Mouse (Mus musculus) thymus, adult 2 months (tissue): ENCODE measurements around the gene Prpsap1.

Experiments used
- CTCF ChIP-seq: fragments of 200-500 bp; IDR thresholded peaks from 2 replicates; pipeline ENCODE4 v1.5.1; 2012; ENCODE audit warnings: mild to moderate bottlenecking, control low read depth, low read length, moderate library complexity, borderline replicate concordance; ENCODE audit not compliant: control insufficient read depth, poor library complexity, insufficient read depth; ENCODE audit errors: extremely low read depth
- POLR2A ChIP-seq: fragments of 200-500 bp; IDR thresholded peaks from 2 replicates; pipeline ENCODE4 v1.6.1; 2012; ENCODE audit warnings: mild to moderate bottlenecking, low read length, control low read depth, moderate library complexity; ENCODE audit not compliant: control insufficient read depth, poor library complexity, insufficient read depth; ENCODE audit errors: extremely low read depth

- TF ChIP-seq CTCF = no peak
- no peak for TF ChIP-seq POLR2A
Measured at GRCm38 (mm10) chr11:116424621-116425407, 69.2 kb downstream of the Prpsap1 start.
